Mouse (Mus musculus): ENCODE measurements around the gene Exoc1. TPM values are rescaled to one million over a fixed set of nuclear protein-coding genes. Genes with fewer than 3 reads are reported as not detected.

The Exoc1 gene
- polyA plus RNA-seq, 1 experiment from 2014 or later, result 28.8 TPM

DNA sequence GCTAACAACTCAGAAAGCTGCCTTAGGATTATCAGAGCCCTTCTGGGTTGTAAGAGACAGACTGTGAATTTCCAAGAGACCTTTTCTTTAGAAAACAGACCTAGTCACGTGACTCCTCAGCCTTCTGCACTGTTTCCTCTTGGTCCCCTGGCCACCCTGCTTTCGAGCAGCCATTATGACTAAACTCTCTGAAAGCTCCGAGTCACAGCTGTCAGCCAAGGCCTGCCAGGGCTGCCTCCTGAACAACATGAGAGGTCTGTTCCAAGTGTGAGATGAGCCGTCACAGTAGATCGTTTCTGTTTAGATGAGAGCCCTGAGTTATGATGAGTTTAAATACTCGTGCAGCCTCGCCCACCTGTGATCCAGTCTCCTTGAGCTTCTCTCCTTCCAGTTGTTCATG, 89.6 kb downstream of the Exoc1 start:
- H3K4me1 ChIP-seq (ENCODE audit: control insufficient read depth, insufficient read depth, low read length), result no peaks in the 10 kb centered on the region
- H3K4me2 ChIP-seq (ENCODE audit: low read depth, low read length), result no peak overlapping the region
- no peaks in the 10 kb centered on the region for H3K9me3 ChIP-seq (replicated peaks; ENCODE audit: control insufficient read depth, low read length)
- WGBS, result 63% methylated on average over 7 of the region's 7 CpGs
- no peak overlapping the region for H3K4me3 ChIP-seq (replicated peaks; ENCODE audit: low read length)
- peaks cover 12% of the 10 kb centered on the region for H3K36me3 ChIP-seq (ENCODE audit: control insufficient read depth, insufficient read depth, low read length)
- no peak overlapping the region for H3K27ac ChIP-seq (ENCODE audit: low read length)
- no peak overlapping the region for H3K9ac ChIP-seq (ENCODE audit: low read length)
- H3K27me3 ChIP-seq (ENCODE audit: control insufficient read depth, insufficient read depth, low read length), result no peaks in the 10 kb centered on the region
- ATAC-seq (ENCODE audit: insufficient read depth, low FRiP score), result no peak

Other genes with a start within 250 kb of the Exoc1 start
- gene Clock, start 224.5 kb upstream of the Exoc1 start, polyA plus RNA-seq (2015; fragmentation: Nextera tagmentation; extraction: Ambion mirVana), result 12.5 and 13.0 TPM in 2 replicates
- not detected in 2 replicates for gene Pdcl2, start 198.2 kb upstream of the Exoc1 start, polyA plus RNA-seq (2015; fragmentation: Nextera tagmentation; extraction: Ambion mirVana)
- gene Nmu, start 165.5 kb upstream of the Exoc1 start, polyA plus RNA-seq (2015; fragmentation: Nextera tagmentation; extraction: Ambion mirVana), result 0.17 TPM in 1 of 2 replicates, not detected in the other
- not detected in 2 replicates for gene Gm7271, start 45.3 kb upstream of the Exoc1 start, polyA plus RNA-seq (2015; fragmentation: Nextera tagmentation; extraction: Ambion mirVana)
- gene Cep135, start 59.4 kb downstream of the Exoc1 start, polyA plus RNA-seq (2015; fragmentation: Nextera tagmentation; extraction: Ambion mirVana), result 5.1 and 5.3 TPM in 2 replicates
- 8.1 and 10.0 TPM in 2 replicates for gene C530008M17Rik, start 127.2 kb downstream of the Exoc1 start, polyA plus RNA-seq (2015; fragmentation: Nextera tagmentation; extraction: Ambion mirVana)